Mouse (Mus musculus) limb, embryonic 12.5 days (tissue): ENCODE data around the gene Atm. TPM values are rescaled to one million over a fixed set of nuclear protein-coding genes. Genes with fewer than 3 reads are reported as not detected.

Source experiments
- microRNA-seq: library from miRNA; unstranded; fragments of <30 nt; microRNA quantifications from one replicate; pipeline ENCODE4, GENCODE M21; 2017
- polyA plus RNA-seq: library from polyadenylated mRNA; unstranded; fragments of >200 nt; fragmentation: Nextera tagmentation; extraction: Ambion mirVana; gene quantifications from 2 replicates; pipeline ENCODE4 v1.2.1, GENCODE M21; 2016

Gene Atm
- polyA plus RNA-seq, 1 experiment from 2014 or later, result 16.1 TPM

Small RNA genes within 50 kb of the gene (microRNA-seq; reads per million reads assigned to microRNA genes)
- gene Mir130c, result not detected

Other genes with a start within 250 kb of the Atm start
- 1.4 TPM in 2 replicates for gene Exph5, start 235.1 kb downstream of the Atm start, polyA plus RNA-seq
- gene Kdelc2, start 152.7 kb downstream of the Atm start, polyA plus RNA-seq, result 15.9 TPM in 2 replicates
- 0.68 TPM in 2 replicates for gene 4930550C14Rik, start 134.4 kb downstream of the Atm start, polyA plus RNA-seq
- 21.4 and 24.6 TPM in 2 replicates for gene Npat, start 307 bp upstream of the Atm start, polyA plus RNA-seq
- 68.5 and 68.6 TPM in 2 replicates for gene Acat1, start 73.6 kb upstream of the Atm start, polyA plus RNA-seq
- 46.8 and 47.2 TPM in 2 replicates for gene Cul5, start 133.3 kb upstream of the Atm start, polyA plus RNA-seq
- gene Rab39, start 169.5 kb upstream of the Atm start, polyA plus RNA-seq, result 0.24 and 0.41 TPM in 2 replicates
- gene Slc35f2, start 234.8 kb upstream of the Atm start, polyA plus RNA-seq, result 6.5 and 8.2 TPM in 2 replicates